Mouse (Mus musculus) spleen, embryonic (tissue): ENCODE data around the gene Apeh.

Experiments
- CTCF ChIA-PET: fragments of 350-600 bp; sonication (Branson Sonifier 250); formaldehyde crosslinking; loops from one replicate; lab custom pipeline; 2022; lab: Charles Lee

Apeh gene

DNA sequence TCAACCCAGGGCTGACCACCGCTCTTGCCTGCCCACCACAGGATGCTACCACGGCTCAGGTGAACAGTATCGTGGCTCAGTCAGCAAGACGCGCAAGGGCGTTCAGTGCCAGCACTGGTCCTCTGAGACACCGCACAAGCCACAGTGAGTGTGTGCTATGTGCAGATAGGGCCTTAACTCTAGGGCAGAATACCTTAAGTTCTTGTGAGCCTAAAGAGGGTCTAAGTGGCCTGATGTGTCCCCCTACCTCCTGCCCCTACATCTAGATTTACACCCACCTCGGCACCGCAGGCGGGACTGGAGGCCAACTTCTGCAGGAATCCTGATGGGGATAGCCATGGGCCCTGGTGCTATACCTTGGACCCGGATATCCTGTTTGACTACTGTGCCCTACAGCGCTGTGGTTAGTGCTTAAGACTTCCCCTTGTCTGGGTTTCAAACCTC, 11.4 kb downstream of the Apeh start, which contains the start of gene Rnf123:
Gene Rnf123, minus strand, starts transcription at position 359 of the 444 bp plus-strand sequence.
- CTCF ChIA-PET, result no interaction called here

DNA sequence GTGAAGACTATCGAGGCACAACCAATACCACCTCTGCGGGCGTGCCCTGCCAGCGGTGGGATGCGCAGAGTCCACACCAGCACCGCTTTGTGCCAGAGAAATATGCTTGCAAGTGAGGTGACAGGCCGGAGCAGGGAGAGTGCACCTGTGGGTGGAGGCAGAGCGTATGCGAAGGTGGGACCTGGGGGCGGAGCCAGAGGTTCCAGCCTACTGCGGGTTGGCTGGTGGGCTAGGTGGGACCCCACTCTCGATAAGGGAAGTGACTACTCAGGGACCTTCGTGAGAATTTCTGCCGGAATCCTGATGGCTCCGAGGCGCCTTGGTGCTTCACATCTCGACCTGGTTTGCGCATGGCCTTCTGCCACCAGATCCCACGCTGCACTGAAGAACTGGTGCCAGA, 11.9 kb downstream of the Apeh start:
- CTCF ChIA-PET, result no interaction called here

- CTCF ChIA-PET, result no interaction called here
Observed at GRCm38 (mm10) chr9:108080168-108080567, 14.2 kb downstream of the Apeh start, which contains the start of gene Mst1. Gene Mst1 (plus strand): TSS chr9:108080436.

- CTCF ChIA-PET, result no interaction called here
Observed at GRCm38 (mm10) chr9:108073141-108073930, 21.1 kb downstream of the Apeh start.

DNA sequence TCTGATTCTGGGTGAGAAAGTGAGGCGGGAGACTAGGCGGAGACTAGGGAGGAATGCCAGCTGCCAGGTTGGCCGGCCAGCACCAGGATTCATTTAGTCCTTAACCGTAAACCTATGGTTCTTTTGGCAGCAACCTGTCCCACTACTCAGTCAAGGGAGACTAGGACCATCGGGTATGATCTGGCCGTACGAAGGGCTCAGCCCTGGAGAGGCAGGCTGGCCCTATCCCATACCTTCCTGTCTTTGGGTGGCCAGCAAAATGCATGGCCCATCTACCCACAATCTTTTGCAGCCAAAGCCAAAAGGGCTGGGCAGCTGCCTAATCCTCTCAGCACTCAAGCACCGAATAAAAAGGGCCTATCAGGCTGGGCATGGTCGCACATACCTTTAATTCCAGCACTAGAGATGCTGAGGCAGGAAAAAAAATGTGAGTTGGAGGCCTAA, 21.9 kb downstream of the Apeh start:
- CTCF ChIA-PET, result no interaction called here

DNA sequence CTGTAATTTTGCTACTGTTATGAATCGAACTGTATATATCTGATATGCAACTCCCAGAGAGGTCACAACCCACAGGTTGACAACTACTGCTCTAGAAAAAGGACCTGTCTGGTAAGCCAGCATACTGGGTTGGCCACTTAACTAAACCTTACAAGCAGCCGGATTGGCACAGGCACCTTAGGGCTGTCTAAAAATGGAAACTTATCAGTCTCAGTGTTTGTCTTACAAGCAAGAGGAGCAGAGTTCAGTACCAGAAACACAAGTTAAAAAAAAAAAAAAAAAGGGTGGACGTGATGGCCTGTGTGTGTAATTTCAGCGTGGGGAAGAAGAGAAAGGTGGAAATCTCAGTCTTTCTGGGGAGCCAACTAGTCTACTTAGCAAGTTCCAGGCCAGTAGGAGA, 22.6 kb downstream of the Apeh start:
- CTCF ChIA-PET, result no interaction called here

- CTCF ChIA-PET, result interaction anchor here (0.6 kb wide), 1 partner anchor 883 kb away, joined by 3 read pairs; no protein-coding TSS in a partner anchor
Observed at GRCm38 (mm10) chr9:108069529-108069928, 24.9 kb downstream of the Apeh start.

- CTCF ChIA-PET, result no interaction called here
Observed at GRCm38 (mm10) chr9:108069007-108069406, 25.4 kb downstream of the Apeh start.

GRCm38 (mm10) chr9:108067900-108068299, 26.5 kb downstream of the Apeh start:
- CTCF ChIA-PET, result no interaction called here

DNA sequence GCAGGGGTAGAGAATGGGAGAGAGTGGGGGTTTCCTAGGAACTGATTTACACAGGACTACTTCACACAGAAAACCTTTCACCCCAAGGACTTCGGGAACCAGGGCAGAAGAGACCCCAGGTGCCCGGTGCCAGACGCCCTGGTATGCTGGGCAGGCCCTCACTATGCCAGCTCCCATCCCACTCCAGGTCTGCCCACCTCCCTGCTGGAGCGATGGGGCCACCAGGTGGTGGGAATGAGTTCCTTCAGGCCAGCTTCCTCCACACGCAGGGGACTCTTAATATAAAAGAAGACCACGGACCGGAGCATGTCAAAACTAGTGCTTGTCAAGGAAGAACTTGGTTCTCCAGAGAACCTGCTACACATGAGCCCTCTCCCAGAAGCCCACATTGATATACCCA, 27.2 kb downstream of the Apeh start:
- CTCF ChIA-PET, result interaction anchor here (0.7 kb wide), 1 partner anchor 143 kb away, joined by 3 read pairs; no protein-coding TSS in a partner anchor

DNA sequence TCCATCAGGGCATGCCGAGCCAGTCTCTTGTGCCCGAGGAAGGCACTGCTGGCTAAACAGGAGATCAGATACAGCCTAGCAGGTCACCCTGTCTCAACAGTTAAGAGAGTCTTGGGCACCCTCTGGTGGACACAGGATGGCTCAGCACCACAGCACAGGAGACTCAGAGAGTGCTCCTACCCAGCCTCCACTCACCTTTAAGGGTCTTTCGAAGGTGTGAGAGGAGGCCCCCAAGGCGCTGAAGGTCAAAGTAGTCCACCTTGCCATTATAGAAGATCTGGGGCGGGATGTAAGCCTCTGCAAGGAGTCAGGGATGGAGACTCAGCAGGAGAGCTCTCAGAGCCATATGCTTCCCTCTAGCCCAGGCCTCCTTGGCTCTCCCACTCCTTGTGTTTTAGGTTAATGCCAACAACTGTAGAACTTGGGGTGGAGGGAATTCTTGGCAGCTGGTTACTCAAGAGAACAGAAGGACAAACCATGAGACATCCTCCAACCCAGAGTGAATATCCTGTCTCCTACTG, 28.9 kb downstream of the Apeh start:
- CTCF ChIA-PET, result interaction anchor here (0.9 kb wide), 1 partner anchor 95 kb away, joined by 3 read pairs; no protein-coding TSS in a partner anchor

GRCm38 (mm10) chr9:108063361-108063760, 31.0 kb downstream of the Apeh start:
- CTCF ChIA-PET, result no interaction called here

DNA sequence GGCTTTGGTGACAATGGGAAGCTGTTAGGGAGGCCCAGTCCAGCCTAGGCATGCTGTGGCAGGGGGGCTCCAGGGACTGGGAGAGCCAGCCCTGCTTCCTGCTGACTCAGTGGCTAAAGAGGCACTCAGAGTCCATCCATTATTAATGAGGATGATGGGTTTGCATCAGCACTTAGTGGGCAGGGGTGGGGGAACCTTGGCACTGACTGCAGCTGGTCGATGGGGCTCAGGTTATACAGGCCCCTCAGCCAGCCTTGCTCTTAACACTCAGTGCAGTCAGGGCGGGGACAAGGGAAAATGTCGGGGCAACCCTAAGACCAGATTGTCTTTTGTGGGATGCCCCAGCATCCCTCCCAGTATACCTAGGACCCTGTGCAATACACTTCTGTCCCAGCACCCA, 32.3 kb downstream of the Apeh start:
- CTCF ChIA-PET, result interaction anchor here (0.6 kb wide), 1 partner anchor 999 kb away, joined by 5 read pairs; no protein-coding TSS in a partner anchor

- CTCF ChIA-PET, result no interaction called here
Observed at GRCm38 (mm10) chr9:108058291-108058690, 36.1 kb downstream of the Apeh start.

DNA sequence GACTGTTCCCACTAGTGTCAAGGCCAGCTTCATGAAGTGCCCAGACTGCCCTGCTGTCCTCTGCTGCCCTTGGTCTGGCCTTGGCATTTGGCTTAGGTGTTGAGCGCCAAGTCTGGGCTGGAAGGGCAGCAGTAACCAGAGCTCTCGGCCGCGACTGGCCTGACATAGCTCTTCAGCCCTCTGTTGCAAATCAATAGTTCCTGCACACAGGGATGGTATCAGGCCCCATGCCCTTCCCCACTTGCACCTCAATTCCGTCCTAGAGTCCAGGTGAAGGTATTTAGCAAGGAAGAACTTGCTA, 37.2 kb downstream of the Apeh start:
- CTCF ChIA-PET, result interaction anchor here (0.7 kb wide), 1 partner anchor 207 kb away, joined by 5 read pairs; no protein-coding TSS in a partner anchor

GRCm38 (mm10) chr9:108056361-108057261, 37.8 kb downstream of the Apeh start:
- CTCF ChIA-PET, result interaction anchor here (0.6 to 0.7 kb wide), 2 partner anchors 206 to 319 kb away, joined by 5 read pairs; no protein-coding TSS in a partner anchor

DNA sequence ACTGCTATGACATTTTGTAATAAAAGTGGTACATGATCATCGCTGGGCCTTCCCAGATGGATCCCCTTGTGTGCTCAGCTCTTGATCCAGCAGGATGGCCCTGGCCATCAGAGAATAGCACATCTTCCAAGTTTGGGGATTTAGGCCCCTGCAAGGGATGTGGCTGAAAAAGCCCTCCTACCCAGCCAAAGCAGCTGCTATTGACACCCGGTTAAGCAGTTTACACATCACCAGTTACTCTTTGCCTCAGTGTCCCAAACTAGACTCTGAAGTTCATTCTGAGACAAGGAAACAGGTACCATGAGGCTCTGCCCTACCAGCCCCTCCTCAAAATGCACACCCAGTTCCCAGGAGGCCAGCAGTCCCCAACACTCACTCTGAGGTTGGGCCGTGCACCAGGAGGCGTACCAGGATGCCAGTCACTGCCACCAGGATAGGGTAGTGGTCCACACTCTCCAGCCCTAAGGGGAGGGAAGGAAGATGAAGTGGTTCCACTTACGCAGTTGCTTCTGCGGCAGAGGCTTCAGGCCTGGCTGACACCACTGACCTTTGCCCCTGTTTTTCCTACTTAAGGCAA, 38.7 kb downstream of the Apeh start:
- CTCF ChIA-PET, result interaction anchor here (0.6 kb wide), 1 partner anchor 318 kb away, joined by 5 read pairs; no protein-coding TSS in a partner anchor

DNA sequence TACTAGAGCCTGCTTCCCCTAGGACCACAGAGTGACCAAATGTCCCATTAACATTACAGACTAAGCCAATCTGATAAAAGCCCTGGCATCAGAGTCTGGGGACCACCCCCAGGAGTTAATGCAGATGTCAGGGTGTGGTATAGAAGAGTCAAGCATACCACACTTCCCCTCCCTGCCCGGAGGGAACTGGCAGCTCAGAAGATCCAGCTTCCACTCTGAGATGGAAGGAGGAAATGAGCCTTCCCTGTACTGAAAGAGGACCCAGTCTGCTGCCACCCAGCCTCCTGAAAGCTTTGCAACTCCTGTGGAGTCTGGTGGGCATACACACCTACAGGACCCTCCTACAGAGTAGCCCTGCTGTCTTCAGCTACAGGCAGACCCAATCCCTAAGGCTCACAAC, 39.3 kb downstream of the Apeh start:
- CTCF ChIA-PET, result no interaction called here

- CTCF ChIA-PET, result no interaction called here
Observed at GRCm38 (mm10) chr9:108054331-108055040, 39.9 kb downstream of the Apeh start.

GRCm38 (mm10) chr9:108053665-108054225, 40.7 kb downstream of the Apeh start:
- CTCF ChIA-PET, result interaction anchor here (0.7 kb wide), 1 partner anchor 53 kb away, joined by 3 read pairs; no protein-coding TSS in a partner anchor
